Mouse (Mus musculus) E14TG2a.4 (cell line): Measurements from ENCODE around the gene Sstr3.

Source experiments
- H3K27me3 ChIP-seq: 2 replicates; pipeline ENCODE4 v1.6.1; 2014; ENCODE audit warnings: low read length, control low read depth; ENCODE audit not compliant: insufficient read depth
- H3K36me3 ChIP-seq: 2 replicates; pipeline ENCODE4 v1.6.1; 2014; ENCODE audit warnings: low read length, control low read depth; ENCODE audit not compliant: insufficient read depth
- H3K4me1 ChIP-seq: replicated peaks from 2 replicates; pipeline ENCODE4 v1.6.1; 2014; ENCODE audit warnings: low read depth, low read length, control low read depth
- H3K4me3 ChIP-seq: replicated peaks from 2 replicates; pipeline ENCODE4 v1.5.1; 2014; ENCODE audit warnings: mild to moderate bottlenecking, low read length
- H3K9me3 ChIP-seq: 2 replicates; pipeline ENCODE4 v1.6.1; 2014; ENCODE audit warnings: low read length, control low read depth
- CTCF ChIP-seq: conservative IDR thresholded peaks from 2 replicates; pipeline ENCODE4 v1.5.1; 2014; ENCODE audit warnings: low read length
- NANOG ChIP-seq: IDR thresholded peaks from 2 replicates; pipeline ENCODE4 v1.6.1; 2014; ENCODE audit warnings: borderline replicate concordance, low read length, mixed read lengths
- POU5F1 ChIP-seq: IDR thresholded peaks from 2 replicates; pipeline ENCODE4 v1.6.1; 2014; ENCODE audit warnings: low read length, borderline replicate concordance

Sstr3 gene

DNA sequence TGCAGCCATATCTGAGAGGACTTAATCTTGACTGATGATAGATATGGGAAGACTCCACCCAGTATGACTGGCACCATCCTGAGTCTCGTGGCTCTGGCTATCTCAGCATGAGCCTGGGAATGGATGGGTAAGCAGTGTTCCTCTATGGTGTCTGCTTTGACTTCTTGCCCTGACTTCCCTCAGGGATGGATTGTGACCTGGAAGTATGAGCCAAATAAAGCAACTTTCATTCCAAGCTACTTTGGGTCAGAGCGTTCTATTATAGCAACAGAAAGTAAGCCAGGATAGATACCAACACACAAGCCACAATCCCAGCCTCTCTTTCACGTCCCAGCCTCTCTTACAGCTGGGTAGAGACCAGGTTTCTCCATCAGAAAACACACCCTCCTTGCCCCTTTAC, 38.9 kb downstream of the Sstr3 start:
- H3K4me1 ChIP-seq = peaks cover 13% of the 10 kb centered on the region
- no peak for TF ChIP-seq POU5F1
- TF ChIP-seq NANOG = no peak
- no peak for TF ChIP-seq CTCF
- peaks cover 18% of the 10 kb centered on the region; the same call in 1 of the 2 replicates for H3K27me3 ChIP-seq
- peaks cover 13% of the 10 kb centered on the region for H3K9me3 ChIP-seq
- no peak overlapping the region for H3K4me3 ChIP-seq
- no peaks in the 10 kb centered on the region for H3K36me3 ChIP-seq

DNA sequence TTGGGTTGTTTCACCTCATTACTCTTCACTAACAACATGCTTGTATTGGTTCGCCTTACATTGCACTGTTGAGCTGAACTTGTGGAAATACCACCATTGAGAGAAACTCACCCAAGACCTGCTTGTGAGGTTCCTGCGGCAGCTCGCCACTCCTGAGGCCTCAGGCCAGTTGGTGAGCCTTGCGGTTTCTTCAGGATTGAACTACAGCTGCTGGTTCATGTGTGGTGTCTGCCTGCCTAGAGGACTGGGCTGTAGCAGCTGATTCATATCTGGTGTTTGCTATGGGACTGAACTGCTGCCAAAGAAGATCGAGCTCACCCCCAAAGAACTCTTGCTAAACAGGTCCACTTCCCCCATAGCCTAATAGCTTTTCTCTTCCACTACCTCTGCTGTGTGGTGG, 39.7 kb downstream of the Sstr3 start:
- Histone ChIP-seq H3K9me3 (peaks cover 13% of the 10 kb centered on the region), H3K27me3 (peaks cover 18% of the 10 kb centered on the region; the same call in 1 of the 2 replicates), H3K4me1 (peaks cover 5% of the 10 kb centered on the region), H3K36me3 (no peaks in the 10 kb centered on the region), H3K4me3 (no peak overlapping the region)
- TF ChIP-seq NANOG (no peak), CTCF (no peak), POU5F1 (no peak)

DNA sequence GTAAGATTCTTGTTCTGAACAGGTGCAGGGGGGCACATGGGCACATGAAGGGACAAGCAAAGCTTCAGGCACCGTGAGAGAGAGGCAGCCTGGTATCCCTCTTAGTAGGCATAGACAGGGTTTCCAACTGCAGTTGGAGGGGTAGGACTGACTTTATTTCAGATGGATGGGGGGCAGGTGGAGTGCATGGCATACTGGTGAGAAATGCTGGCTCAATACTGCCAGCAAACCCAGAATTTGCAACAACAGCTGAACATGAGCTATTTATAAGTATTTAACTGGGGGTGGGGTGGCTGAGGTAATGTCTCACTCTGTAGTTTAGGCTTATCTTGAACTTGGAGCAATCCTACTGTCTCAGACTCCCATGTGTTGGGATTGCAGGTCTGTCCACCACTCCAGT, 40.5 kb downstream of the Sstr3 start:
- Histone ChIP-seq H3K4me3 (no peak overlapping the region), H3K27me3 (peaks cover 18% of the 10 kb centered on the region; the same call in 1 of the 2 replicates), H3K9me3 (peaks cover 13% of the 10 kb centered on the region), H3K4me1 (no peaks in the 10 kb centered on the region), H3K36me3 (no peaks in the 10 kb centered on the region)
- TF ChIP-seq POU5F1 (no peak), NANOG (no peak), CTCF (no peak)

DNA sequence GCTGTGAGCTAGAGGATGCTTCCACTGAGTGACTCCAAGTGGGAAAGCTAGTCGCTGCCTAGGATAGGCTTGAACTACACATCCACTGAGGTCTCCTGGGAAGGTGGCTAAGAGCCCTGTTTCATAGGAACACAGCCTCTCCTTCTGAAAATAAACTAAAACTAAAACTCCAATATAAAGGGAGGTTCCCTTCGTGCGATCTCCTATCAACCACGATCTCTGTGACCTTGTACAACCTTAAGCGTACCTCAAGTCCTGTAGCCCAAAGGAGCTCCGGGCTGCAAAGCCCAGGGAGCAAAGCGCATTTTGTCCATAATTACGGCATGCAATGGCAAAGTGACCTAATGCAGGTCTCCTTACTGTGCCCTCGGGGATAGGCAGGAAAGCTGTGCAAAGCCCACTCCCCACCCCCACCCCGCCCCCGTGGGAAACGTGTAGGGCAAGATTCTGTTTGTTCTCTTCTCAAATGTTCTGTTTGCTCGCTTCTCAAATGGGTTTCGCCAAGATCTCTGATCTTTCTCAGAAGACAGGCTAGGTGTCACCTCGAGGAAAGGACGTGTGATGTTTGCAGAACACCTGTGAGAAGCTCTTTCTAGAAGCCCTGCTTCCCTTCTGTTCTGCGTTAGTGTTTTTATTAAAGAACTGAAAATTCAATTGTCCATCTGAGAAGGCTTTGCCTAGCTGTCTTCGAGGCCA, 41.9 kb downstream of the Sstr3 start:
- H3K27me3 ChIP-seq = peaks cover 18% of the 10 kb centered on the region; the same call in 1 of the 2 replicates
- no peak for TF ChIP-seq CTCF
- no peak for TF ChIP-seq NANOG
- TF ChIP-seq POU5F1 = no peak
- H3K36me3 ChIP-seq = no peaks in the 10 kb centered on the region
- peaks cover 13% of the 10 kb centered on the region for H3K9me3 ChIP-seq
- no peak overlapping the region for H3K4me3 ChIP-seq
- no peaks in the 10 kb centered on the region for H3K4me1 ChIP-seq

GRCm38 (mm10) chr15:78494968-78495406, 49.5 kb downstream of the Sstr3 start, which contains the start of gene Il2rb:
TSS of gene Il2rb (minus strand) at chr15:78495271.
- no peaks in the 10 kb centered on the region for H3K9me3 ChIP-seq
- no peaks in the 10 kb centered on the region; the same call in 1 of the 2 replicates for H3K27me3 ChIP-seq
- TF ChIP-seq CTCF = no peak
- no peak for TF ChIP-seq POU5F1
- TF ChIP-seq NANOG = no peak
- no peak within 1 kb of the TSS for H3K4me3 ChIP-seq
- no peaks in the 10 kb centered on the region for H3K4me1 ChIP-seq
- H3K36me3 ChIP-seq = no peaks in the 10 kb centered on the region

GRCm38 (mm10) chr15:78493401-78494010, 51.0 kb downstream of the Sstr3 start:
- no peaks in the 10 kb centered on the region for H3K4me1 ChIP-seq
- H3K27me3 ChIP-seq = no peaks in the 10 kb centered on the region
- no peaks in the 10 kb centered on the region for H3K36me3 ChIP-seq

GRCm38 (mm10) chr15:78491301-78491700, 53.2 kb downstream of the Sstr3 start:
- Histone ChIP-seq H3K4me1 (no peaks in the 10 kb centered on the region), H3K36me3 (no peaks in the 10 kb centered on the region), H3K4me3 (no peak overlapping the region), H3K9me3 (no peaks in the 10 kb centered on the region), H3K27me3 (peaks cover 6% of the 10 kb centered on the region)
- TF ChIP-seq CTCF = no peak
- TF ChIP-seq NANOG = no peak
- no peak for TF ChIP-seq POU5F1

More at GRCm38 (mm10) chr15:78493401-78494010, 51.0 kb downstream of the Sstr3 start:
- no peak for TF ChIP-seq CTCF
- TF ChIP-seq NANOG = no peak
- no peak for TF ChIP-seq POU5F1
- Histone ChIP-seq H3K4me3 (no peak overlapping the region), H3K9me3 (no peaks in the 10 kb centered on the region)

- no peaks in the 10 kb centered on the region for H3K36me3 ChIP-seq
- TF ChIP-seq NANOG = no peak
- TF ChIP-seq CTCF = no peak
- no peak for TF ChIP-seq POU5F1
- no peak overlapping the region for H3K4me3 ChIP-seq
- H3K9me3 ChIP-seq = no peaks in the 10 kb centered on the region
- no peaks in the 10 kb centered on the region for H3K4me1 ChIP-seq
- peaks cover 13% of the 10 kb centered on the region for H3K27me3 ChIP-seq
Measured at GRCm38 (mm10) chr15:78489906-78490305, 54.6 kb downstream of the Sstr3 start.

GRCm38 (mm10) chr15:78489248-78489647, 55.2 kb downstream of the Sstr3 start:
- Histone ChIP-seq H3K4me3 (no peak overlapping the region), H3K27me3 (peaks cover 19% of the 10 kb centered on the region), H3K4me1 (no peaks in the 10 kb centered on the region), H3K36me3 (no peaks in the 10 kb centered on the region), H3K9me3 (no peaks in the 10 kb centered on the region)
- TF ChIP-seq CTCF (no peak), NANOG (no peak), POU5F1 (no peak)
